Mouse (Mus musculus): ENCODE results near the gene Slc9a4.
"Not testable (repeated sequence)": the region's sequence is repeated elsewhere in the genome, so short reads cannot be mapped to it uniquely, and the experiment has no call there.

Gene Slc9a4

DNA sequence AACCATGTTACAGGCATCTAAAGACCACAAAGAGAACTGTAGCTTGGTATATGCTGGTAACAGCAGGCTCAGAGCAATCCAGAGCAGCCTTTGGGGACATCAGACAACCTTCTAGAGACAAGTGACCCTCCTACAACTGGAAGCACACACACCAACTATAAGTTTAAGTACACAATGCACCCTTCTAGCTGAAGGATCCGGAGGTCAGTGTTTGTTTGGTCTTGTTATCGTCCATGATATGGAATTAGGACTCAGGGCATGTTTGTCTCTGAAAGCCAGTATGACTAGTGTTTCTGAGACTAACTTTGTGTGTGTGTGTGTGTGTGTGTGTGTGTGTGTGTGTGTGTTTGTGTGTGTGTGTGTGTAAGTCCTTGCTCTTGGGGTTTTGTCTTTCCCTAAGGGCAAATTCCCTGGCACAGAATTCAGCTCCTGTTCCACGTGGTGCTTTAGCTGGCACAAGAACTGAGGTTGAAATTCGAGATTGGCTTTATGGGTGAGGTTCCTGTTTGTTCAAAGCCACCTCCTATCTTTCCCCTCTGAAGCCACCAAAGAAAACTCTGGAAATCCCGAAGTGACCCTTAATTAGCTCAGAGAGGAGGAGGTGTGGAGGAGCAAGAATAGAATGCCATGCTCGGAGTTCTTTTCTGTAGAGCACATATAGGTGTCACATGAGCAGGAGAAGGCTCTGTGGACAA lies 71.1 kb downstream of the Slc9a4 start:
- DNase-seq (ENCODE audit: low spot score in 2 of 2): no peak

DNA sequence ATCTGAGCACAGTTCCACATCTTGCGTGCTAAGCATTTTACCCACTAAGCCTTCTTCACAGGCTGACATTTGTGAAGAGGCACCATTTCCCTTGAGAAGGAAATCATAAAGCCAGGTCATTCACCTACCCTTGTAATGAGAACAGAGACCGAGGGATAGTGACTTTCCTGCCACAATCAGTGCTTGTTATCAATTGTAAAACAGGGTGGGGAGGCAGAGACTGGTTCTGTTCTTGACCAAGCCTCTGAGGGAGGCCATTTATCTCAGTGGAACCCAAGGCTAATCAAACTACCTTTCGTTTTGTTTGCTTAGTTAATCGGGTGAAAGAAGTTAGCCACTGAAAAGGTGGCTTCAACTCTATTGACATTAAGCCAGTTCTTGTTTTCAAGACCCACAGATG lies 77.2 kb downstream of the Slc9a4 start:
- no peak for DNase-seq (ENCODE audit: low spot score in 2 of 2)

DNA sequence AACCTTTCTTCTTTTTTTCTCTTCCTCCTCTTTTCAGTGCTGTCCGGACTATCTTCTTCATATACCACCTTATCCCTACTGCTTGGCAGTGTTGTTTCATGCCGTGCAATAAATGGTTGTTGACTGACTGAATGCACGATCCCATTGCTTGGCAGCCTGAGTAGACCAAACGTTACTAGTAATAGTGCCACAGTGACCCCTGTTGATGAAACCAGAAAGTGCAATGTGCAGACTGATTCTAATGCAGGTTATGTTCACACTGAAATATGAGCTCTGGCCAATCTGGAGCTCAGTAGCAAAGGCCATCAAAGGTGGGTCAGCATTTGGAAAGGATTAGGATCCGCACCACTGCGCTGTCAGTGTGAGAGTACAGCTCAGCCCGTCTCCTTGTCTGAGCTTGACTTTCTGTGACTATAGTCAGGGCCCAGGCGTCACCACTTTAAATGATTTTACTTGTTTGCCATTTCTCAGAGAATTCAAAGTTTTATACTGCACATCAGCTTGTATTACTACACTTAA lies 78.2 kb downstream of the Slc9a4 start:
- DNase-seq (ENCODE audit: low spot score in 2 of 2): peak; percentile 20 to 52

DNA sequence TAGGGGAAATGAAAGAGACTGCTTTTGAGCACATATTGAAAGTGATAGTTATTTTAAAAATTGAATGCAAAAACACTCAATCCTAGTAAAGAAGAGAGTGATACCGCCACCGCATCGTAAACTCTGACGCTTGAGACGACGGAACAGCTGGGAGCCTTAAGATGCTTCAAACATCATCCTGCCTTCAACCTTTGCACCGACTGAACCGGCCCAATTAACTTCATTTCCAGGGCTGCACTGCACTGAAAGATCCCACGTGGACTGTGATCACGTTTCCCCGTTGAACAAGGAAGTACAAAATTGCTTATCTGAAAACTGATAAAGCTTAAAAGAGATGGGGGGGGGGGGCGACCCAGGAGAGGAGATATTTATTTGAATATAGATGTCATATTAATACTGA lies 79.1 kb downstream of the Slc9a4 start:
- DNase-seq (ENCODE audit: low spot score in 2 of 2): no peak

DNA sequence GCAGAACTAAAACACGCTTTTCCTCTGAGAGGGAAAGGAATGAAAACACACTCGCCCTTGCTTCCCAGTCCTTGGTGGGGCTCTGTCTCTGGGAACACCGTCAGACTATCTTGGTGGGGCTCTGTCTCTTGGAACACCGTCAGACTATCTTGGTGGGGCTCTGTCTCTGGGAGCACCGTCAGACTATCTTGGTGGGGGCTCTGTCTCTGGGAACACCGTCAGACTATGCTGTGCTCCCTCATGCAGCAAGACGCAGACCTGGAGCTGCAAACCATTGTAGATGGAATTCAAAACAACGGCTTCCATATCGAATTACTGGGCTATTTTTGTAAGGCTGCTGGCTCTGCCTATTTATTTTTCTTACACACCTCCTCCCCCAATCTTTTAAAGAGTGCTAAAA lies 79.6 kb downstream of the Slc9a4 start:
- no peak for DNase-seq (ENCODE audit: low spot score in 2 of 2)

DNA sequence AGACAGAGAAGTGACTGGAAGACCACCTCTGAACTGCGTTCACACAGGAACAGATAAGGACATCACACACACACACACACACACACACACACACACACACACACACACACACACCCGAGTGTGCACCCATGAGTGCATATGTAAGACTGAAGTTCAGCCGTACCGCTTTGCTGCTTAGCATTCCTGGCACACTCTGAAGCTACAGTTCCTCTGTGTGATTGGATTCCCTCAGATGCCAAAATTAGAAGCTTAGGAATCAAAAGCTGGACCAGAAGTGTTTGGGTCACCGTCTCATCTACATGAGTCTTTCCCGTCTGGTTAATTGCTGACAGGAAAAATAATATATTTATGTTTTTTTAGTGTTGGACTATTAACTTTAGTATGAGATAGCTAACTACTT lies 81.0 kb downstream of the Slc9a4 start:
- DNase-seq (ENCODE audit: low spot score in 2 of 2): no peak

DNA sequence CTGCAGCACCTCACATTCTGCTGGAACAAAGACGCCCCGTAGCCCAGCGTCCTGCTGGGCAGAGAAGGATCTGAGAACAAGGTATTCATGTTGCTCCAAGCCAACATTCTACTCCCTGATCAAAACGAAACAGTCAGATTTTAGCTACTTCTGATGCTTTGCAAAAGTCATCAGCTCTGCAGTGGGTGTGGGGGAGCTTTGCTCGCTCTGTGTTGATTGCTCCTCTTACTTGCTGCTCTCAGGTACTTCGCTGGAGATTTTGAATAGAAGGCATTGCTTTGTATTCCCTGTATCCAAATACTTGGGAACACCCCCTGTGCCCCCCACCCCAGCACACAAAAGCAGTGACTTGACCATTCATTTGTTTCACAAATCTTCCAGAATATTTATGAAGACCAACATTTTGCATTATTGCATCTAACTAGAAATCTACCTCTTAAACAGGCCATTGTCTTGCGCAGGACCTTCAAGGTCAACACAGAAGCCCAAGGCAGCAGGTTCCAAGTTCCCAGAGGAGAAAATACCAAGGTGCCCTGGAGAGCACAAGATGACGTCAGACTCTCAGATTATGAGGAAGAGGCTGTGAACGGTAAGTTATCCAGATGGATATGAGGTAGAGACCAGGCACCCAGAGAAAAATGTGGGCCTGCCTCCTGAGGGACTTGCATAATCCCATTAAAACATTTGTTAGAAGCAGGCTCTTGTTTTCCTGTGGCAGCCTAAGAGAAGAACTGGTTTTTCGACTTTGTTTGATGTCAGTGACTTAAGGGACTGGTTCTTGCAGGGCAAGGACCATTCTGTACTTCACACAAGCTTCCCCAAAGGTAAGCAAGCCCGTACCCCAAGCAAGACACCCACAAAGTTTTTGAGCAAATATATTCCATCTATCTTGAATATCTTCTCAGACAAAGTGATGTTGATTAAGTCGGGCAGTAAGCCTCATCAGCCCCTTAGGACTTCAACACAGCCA lies 85.8 kb downstream of the Slc9a4 start:
- no peak for DNase-seq (ENCODE audit: low spot score in 2 of 2)

DNA sequence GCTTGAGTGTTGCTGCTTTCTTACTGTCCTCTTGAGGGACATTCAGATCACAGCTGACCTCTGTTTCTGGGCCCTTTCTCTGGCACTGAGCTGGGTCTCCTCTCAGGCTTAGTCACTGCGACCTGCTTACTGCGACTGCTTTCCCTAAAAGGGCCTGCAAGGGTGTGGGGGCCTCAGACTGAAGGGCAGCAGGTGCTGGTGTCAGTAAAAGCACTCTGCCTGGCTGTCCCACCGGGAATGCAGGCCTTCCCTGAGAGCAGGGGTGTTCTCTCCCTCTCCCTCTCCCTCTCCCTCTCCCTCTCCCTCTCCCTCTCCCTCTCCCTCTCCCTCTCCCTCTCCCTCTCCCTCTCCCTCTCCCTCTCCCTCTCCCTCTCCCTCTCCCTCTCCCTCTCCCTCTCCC lies 87.6 kb downstream of the Slc9a4 start:
- DNase-seq (ENCODE audit: low spot score in 2 of 2): not testable (repeated sequence)

DNA sequence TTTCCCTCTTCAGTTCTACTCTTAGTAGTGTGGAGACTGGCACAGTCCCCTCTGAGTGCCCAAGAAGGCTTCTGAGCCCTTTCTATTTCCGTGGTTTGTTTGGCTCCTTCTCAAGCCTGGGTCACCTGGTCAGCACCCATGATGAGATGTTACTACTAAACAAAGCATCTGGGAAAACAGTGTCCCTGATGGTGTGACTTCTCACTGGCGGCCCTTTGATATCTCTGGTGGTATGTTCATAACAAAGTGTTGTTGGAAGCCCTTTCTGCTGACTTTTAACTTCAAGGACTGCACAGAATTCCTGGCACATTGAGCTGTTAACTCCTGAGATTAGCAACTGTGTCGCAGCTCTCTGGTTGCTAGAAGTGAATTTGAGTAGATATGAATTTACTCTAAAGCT lies 90.1 kb downstream of the Slc9a4 start:
- no peak for DNase-seq (ENCODE audit: low spot score in 2 of 2)

DNA sequence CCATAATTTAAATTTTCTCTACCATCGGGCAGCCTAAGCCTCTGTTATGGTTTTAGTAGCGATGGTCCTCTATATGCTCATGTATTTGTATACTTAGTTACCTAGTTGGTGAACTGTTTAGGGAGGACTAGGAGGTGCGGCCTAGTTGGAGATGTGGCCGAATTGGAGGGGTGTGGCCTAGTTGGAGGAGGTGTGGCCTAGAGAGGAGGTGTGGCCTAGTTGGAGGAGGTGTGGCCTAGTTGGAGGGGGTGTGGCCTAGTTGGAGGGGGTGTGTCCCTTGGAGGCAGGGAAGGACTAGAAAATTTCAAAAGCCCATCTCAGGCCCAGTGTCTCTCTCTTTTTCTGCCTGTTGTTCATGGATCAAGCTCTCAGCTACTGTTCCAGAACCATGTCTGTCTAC lies 91.6 kb downstream of the Slc9a4 start:
- no peak for DNase-seq (ENCODE audit: low spot score in 2 of 2)

DNA sequence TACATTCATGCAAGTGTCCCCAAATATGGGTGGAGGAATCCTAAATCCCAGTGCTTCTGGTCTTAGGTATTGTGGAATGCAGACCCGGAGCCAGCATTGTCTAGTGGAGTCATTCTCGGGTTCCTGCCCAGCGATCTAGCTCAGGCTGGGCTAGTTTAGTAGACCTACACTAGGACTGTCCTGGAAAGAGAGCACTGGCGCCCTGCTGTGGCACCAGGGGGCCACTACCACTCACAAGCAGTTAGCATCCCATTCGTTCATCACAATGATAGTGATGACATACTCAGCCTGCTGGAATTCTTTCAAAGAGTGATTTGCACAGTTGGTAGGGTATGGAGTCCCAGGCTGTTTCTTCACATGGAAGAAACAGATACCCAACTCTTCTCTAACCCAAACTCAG lies 97.4 kb downstream of the Slc9a4 start:
- DNase-seq (ENCODE audit: low spot score in 2 of 2): no peak
